In genomic region chr11:90243300-90243699, GRCm38 (mm10) we compare ENCODE assay signal across 16 mouse cellular contexts.
"Had no signal": no experiment of that assay in that cellular context is flagged by ENCODE, and none has a peak within 500 bp of the region (broad histone marks: within the 10 kb centered on the region; RNA-seq: fewer than 3 reads in every experiment).

No protein-coding gene starts in this region.

- DNase-seq: retina, postnatal 1 day; right cerebral cortex, adult 18-20 months; right cerebral cortex, postnatal 14 days; right cerebral cortex, postnatal 25 days; right cerebral cortex, postnatal 4 days; spleen, adult 18-20 months; thymus, adult 18-20 months; thymus, adult 2 months; thymus, postnatal 14 days; thymus, postnatal 25 days; thymus, postnatal 36 days had no signal

- H3K27ac ChIP-seq: neural tube, embryonic 12.5 days; neural tube, embryonic 13.5 days; neural tube, embryonic 15.5 days; stomach, embryonic 15.5 days; stomach, postnatal 0 days had no signal

- H3K4me3 ChIP-seq: neural tube, embryonic 12.5 days; neural tube, embryonic 13.5 days; neural tube, embryonic 15.5 days; stomach, embryonic 15.5 days had no signal
